Mouse (Mus musculus): ENCODE measurements around the gene Fam234b.

- no peak for TF ChIP-seq GATA1 (IDR thresholded peaks at IDR 0.05; ENCODE audit: borderline replicate concordance, low read length)
- TF ChIP-seq FLI1 (IDR thresholded peaks at IDR 0.05; ENCODE audit: low read length), result no peak
These were observed 9.1 kb upstream of the Fam234b start for GRCm38 (mm10) chr6:135188629-135189028.
